Mouse (Mus musculus) brain, embryonic 14.5 days (tissue): ENCODE measurements around the gene 5730409E04Rik.

ENCODE experiments used
- CTCF ChIP-seq: fragments of 200-500 bp; IDR thresholded peaks from 2 replicates; pipeline ENCODE4 v1.5.1; 2012; ENCODE audit warnings: inconsistent platforms, mild to moderate bottlenecking, moderate library complexity, borderline replicate concordance; ENCODE audit not compliant: insufficient read depth, insufficient read length; ENCODE audit errors: extremely low read depth
- POLR2A ChIP-seq: fragments of 200-500 bp; IDR thresholded peaks from 2 replicates; pipeline ENCODE4 v1.6.1; 2012; ENCODE audit warnings: mild to moderate bottlenecking, inconsistent platforms, borderline replicate concordance; ENCODE audit not compliant: poor library complexity, insufficient read depth, insufficient read length, severe bottlenecking; ENCODE audit errors: extremely low read depth

DNA sequence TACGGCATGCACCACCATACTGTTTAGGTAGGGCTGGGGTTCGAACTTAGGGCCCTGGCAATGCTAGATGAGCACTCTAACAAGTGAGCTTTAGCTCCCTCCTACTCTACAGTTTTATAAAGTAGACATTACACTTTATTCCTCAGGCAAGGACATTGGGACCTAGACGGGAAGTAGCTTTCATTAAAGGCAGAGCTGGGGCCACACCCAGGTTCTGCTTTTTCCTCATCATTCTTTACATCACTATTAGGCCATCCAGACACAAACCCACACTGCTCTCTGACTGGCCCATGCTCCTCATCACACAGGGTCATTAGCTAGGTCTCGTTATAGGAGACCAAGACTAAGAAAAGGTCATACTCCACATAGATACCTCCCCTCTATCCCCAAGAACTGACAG, 34.2 kb downstream of the 5730409E04Rik start:
- TF ChIP-seq CTCF (no peak), POLR2A (no peak)
